In genomic region chr4:129541868-129542591, GRCm38 (mm10) we compare ENCODE assay signal across 10 mouse cellular contexts. TPM values are rescaled to one million over a fixed set of nuclear protein-coding genes. Genes with fewer than 3 reads are reported as not detected.
A peak's percentile ranks its signal among the peaks of the same experiment; 100 is the strongest.
DNase-seq lines count a peak whose midpoint lies in the region; ATAC-seq and TF ChIP-seq lines count a peak whose summit lies in the region.
"Had no signal": no experiment of that assay in that cellular context is flagged by ENCODE, and none has a peak within 500 bp of the region (broad histone marks: within the 10 kb centered on the region; RNA-seq: fewer than 3 reads in every experiment).

No protein-coding gene starts in this region.

- peak overlapping the region; percentile 79 for H3K4me3 ChIP-seq in layer of hippocampus, adult 2 months
- peak overlapping the region; percentile 85 for H3K4me3 ChIP-seq in embryonic facial prominence, embryonic 15.5 days (replicated peaks)
- H3K4me3 ChIP-seq in lung, embryonic 14.5 days (ENCODE audit: low read depth, low read length) = peak overlapping the region; percentile 75
- peak overlapping the region; percentile 89 for H3K4me3 ChIP-seq in spleen, adult 2 months (ENCODE audit: extremely low read depth, insufficient read depth, insufficient read length)

- no peak for ATAC-seq in embryonic facial prominence, embryonic 15.5 days (ENCODE audit: insufficient number of reproducible peaks, low FRiP score, low TSS enrichment, low read depth)
- ATAC-seq in lung, embryonic 14.5 days (ENCODE audit: insufficient read depth) = peak; percentile 7; the same call in 1 of the 2 replicates

- no peaks in the 10 kb centered on the region for H3K27me3 ChIP-seq in embryonic facial prominence, embryonic 15.5 days
- no peaks in the 10 kb centered on the region for H3K27me3 ChIP-seq in lung, embryonic 14.5 days (ENCODE audit: insufficient read depth, low read length)
- no peaks in the 10 kb centered on the region for H3K27me3 ChIP-seq in spleen, adult 2 months (ENCODE audit: control insufficient read depth, insufficient read depth, low read length)

- TF ChIP-seq POLR2A in spleen, adult 2 months (IDR thresholded peaks at IDR 0.05; ENCODE audit: low read depth, low read length) = no peak

- DNase-seq in layer of hippocampus, adult 2 months (ENCODE audit: low spot score in 2 of 2) = no peak
- no peak for DNase-seq in layer of hippocampus, adult 8-10 months (ENCODE audit: low spot score in 2 of 2)
- DNase-seq in adrenal gland, postnatal 14 days = peak; percentile 39
- peak; percentile 74 for DNase-seq in induced T-regulatory cell, adult 2 months (ENCODE audit: low read depth)
- peak; percentile 44 for DNase-seq in lung, embryonic 14.5 days
- peak in 1 of 2 experiments; percentile 30 for DNase-seq in spleen, adult 2 months (ENCODE audit: low read depth in 1 of 2, low spot score in 2 of 2)
- no peak for DNase-seq in frontal cortex, postnatal 10 days (ENCODE audit: low spot score in 2 of 2)

- peak overlapping the region; percentile 67 for H3K4me2 ChIP-seq in embryonic facial prominence, embryonic 15.5 days (replicated peaks)
- peak overlapping the region; percentile 80 for H3K4me2 ChIP-seq in lung, embryonic 14.5 days

- peaks cover 10% of the 10 kb centered on the region for H3K4me1 ChIP-seq in embryonic facial prominence, embryonic 15.5 days
- no peaks in the 10 kb centered on the region for H3K4me1 ChIP-seq in lung, embryonic 14.5 days (ENCODE audit: insufficient read depth)
- H3K4me1 ChIP-seq in spleen, adult 2 months (ENCODE audit: control insufficient read depth, insufficient read depth, insufficient read length) = peaks cover 7% of the 10 kb centered on the region; the same call in 1 of the 2 replicates

- peak overlapping the region; percentile 79 for H3K9ac ChIP-seq in embryonic facial prominence, embryonic 15.5 days
- peak overlapping the region; percentile 75 for H3K9ac ChIP-seq in lung, embryonic 14.5 days

- WGBS in embryonic facial prominence, embryonic 15.5 days = 0% methylated on average over 30 of the region's 30 CpGs
- 2% methylated on average over 30 of the region's 30 CpGs for WGBS in lung, embryonic 14.5 days
- WGBS in spleen, adult 2 months = 2% methylated on average over 30 of the region's 30 CpGs

- H3K27ac ChIP-seq in layer of hippocampus, adult 2 months = peak overlapping the region; percentile 92
- H3K27ac ChIP-seq in embryonic facial prominence, embryonic 15.5 days (replicated peaks) = peak overlapping the region; percentile 90
- peak overlapping the region; percentile 72 for H3K27ac ChIP-seq in lung, embryonic 14.5 days (ENCODE audit: low read depth)
- H3K27ac ChIP-seq in spleen, adult 2 months (ENCODE audit: insufficient read depth, low read length) = peak overlapping the region; percentile 80

- H3K36me3 ChIP-seq in embryonic facial prominence, embryonic 15.5 days = peaks cover 8% of the 10 kb centered on the region
- peaks cover 18% of the 10 kb centered on the region for H3K36me3 ChIP-seq in lung, embryonic 14.5 days (ENCODE audit: insufficient read depth)
- no peaks in the 10 kb centered on the region for H3K36me3 ChIP-seq in spleen, adult 2 months (ENCODE audit: control insufficient read depth, insufficient read depth, low read length)

- peak; percentile 40 for TF ChIP-seq CTCF in layer of hippocampus, adult 2 months (conservative IDR thresholded peaks at IDR 0.05)
- TF ChIP-seq CTCF in lung, embryonic 14.5 days (IDR thresholded peaks at IDR 0.05; ENCODE audit: low read depth) = peak; percentile 34; the same call in 1 of the 2 replicates
- TF ChIP-seq CTCF in spleen, adult 2 months (IDR thresholded peaks at IDR 0.05; ENCODE audit: extremely low read depth, insufficient read depth, insufficient read length, insufficient replicate concordance) = no peak

- H3K9me3 ChIP-seq in embryonic facial prominence, embryonic 15.5 days (replicated peaks) = no peaks in the 10 kb centered on the region
- no peaks in the 10 kb centered on the region for H3K9me3 ChIP-seq in lung, embryonic 14.5 days (ENCODE audit: low read depth, low read length)

RNA-seq across cellular contexts. Expression of gene Hdac1, which starts 0.5 kb away (rescaled TPM):
- 10 to 100 TPM; 48.9 to 49.8 TPM for total RNA-seq in layer of hippocampus, adult 2 months (2021)
- 10 to 100 TPM; 37.7 to 48.1 (median 44.5) TPM for total RNA-seq in layer of hippocampus, adult 8-10 months (2022)
- 55.7 and 59.5 TPM in 2 replicates for total RNA-seq in adrenal gland, postnatal 14 days (2021)
- 200 and 207 TPM in 2 replicates for polyA plus RNA-seq in embryonic facial prominence, embryonic 15.5 days (2015; fragmentation: Nextera tagmentation; extraction: Ambion mirVana)
- 243 and 246 TPM in 2 replicates for polyA plus RNA-seq in lung, embryonic 14.5 days (2014; fragmentation: Nextera tagmentation; extraction: Ambion mirVana)
- 55.1 and 69.0 TPM in 2 replicates for polyA plus RNA-seq in spleen, adult 2 months (2012; rRNA removed)

RNA-seq across cellular contexts. Expression of gene Marcksl1, which starts 28.6 kb away (rescaled TPM):
- 100 to 1,000 TPM in 1 of 2 experiments, 10 to 100 TPM in 1; 94.6 to 103 TPM for total RNA-seq in layer of hippocampus, adult 2 months (2021)
- total RNA-seq in layer of hippocampus, adult 8-10 months (2022) = 10 to 100 TPM; 55.9 to 79.7 (median 68.7) TPM
- total RNA-seq in adrenal gland, postnatal 14 days (2021) = 78.9 and 81.4 TPM in 2 replicates
- polyA plus RNA-seq in embryonic facial prominence, embryonic 15.5 days (2015; fragmentation: Nextera tagmentation; extraction: Ambion mirVana) = 610 and 641 TPM in 2 replicates
- polyA plus RNA-seq in lung, embryonic 14.5 days (2014; fragmentation: Nextera tagmentation; extraction: Ambion mirVana) = 799 and 847 TPM in 2 replicates
- polyA plus RNA-seq in spleen, adult 2 months (2012; rRNA removed) = 44.0 and 55.7 TPM in 2 replicates

RNA-seq across cellular contexts. Expression of gene Lck, which starts 31.4 kb away (rescaled TPM):
- total RNA-seq in layer of hippocampus, adult 2 months (2021) = 1 to 10 TPM; 2.8 to 6.2 TPM
- total RNA-seq in layer of hippocampus, adult 8-10 months (2022) = 1 to 10 TPM; 2.4 to 4.7 (median 3.6) TPM
- 5.0 and 26.2 TPM in 2 replicates for total RNA-seq in adrenal gland, postnatal 14 days (2021)
- polyA plus RNA-seq in embryonic facial prominence, embryonic 15.5 days (2015; fragmentation: Nextera tagmentation; extraction: Ambion mirVana) = 5.5 and 6.8 TPM in 2 replicates
- polyA plus RNA-seq in lung, embryonic 14.5 days (2014; fragmentation: Nextera tagmentation; extraction: Ambion mirVana) = 5.7 and 7.8 TPM in 2 replicates
- polyA plus RNA-seq in spleen, adult 2 months (2012; rRNA removed) = 109 and 117 TPM in 2 replicates

RNA-seq across cellular contexts. Expression of gene Fam167b, which starts 36.3 kb away (rescaled TPM):
- under 1 TPM; 0.41 to 0.83 TPM for total RNA-seq in layer of hippocampus, adult 2 months (2021)
- 1 to 10 TPM in 2 of 4 experiments, under 1 TPM in 1, not detected in 1; 0.70 to 2.4 (median 2.3) TPM for total RNA-seq in layer of hippocampus, adult 8-10 months (2022)
- total RNA-seq in adrenal gland, postnatal 14 days (2021) = 30.6 and 32.3 TPM in 2 replicates
- polyA plus RNA-seq in embryonic facial prominence, embryonic 15.5 days (2015; fragmentation: Nextera tagmentation; extraction: Ambion mirVana) = 6.7 and 7.5 TPM in 2 replicates
- 2.2 and 2.7 TPM in 2 replicates for polyA plus RNA-seq in lung, embryonic 14.5 days (2014; fragmentation: Nextera tagmentation; extraction: Ambion mirVana)
- 10.9 and 17.2 TPM in 2 replicates for polyA plus RNA-seq in spleen, adult 2 months (2012; rRNA removed)
- total RNA-seq: common myeloid progenitor, adult 5-6 weeks; neutrophil, adult 5-6 weeks had no signal

RNA-seq across cellular contexts. Expression of gene Fam229a, which starts 51.0 kb away (rescaled TPM):
- not detected for total RNA-seq in layer of hippocampus, adult 2 months (2021)
- total RNA-seq in layer of hippocampus, adult 8-10 months (2022) = not detected
- not detected in 2 replicates for total RNA-seq in adrenal gland, postnatal 14 days (2021)
- polyA plus RNA-seq in embryonic facial prominence, embryonic 15.5 days (2015; fragmentation: Nextera tagmentation; extraction: Ambion mirVana) = not detected in 2 replicates
- polyA plus RNA-seq in lung, embryonic 14.5 days (2014; fragmentation: Nextera tagmentation; extraction: Ambion mirVana) = not detected in 2 replicates
- polyA plus RNA-seq in spleen, adult 2 months (2012; rRNA removed) = 0.20 and 0.70 TPM in 2 replicates
- total RNA-seq: common myeloid progenitor, adult 5-6 weeks; neutrophil, adult 5-6 weeks had no signal

Comparison
In these comparisons a context has a peak if more than half of its experiments do, and no peak if none do; other contexts are left out.
1. DNase-seq: peak in adrenal gland, postnatal 14 days (single experiment), induced T-regulatory cell, adult 2 months (single experiment) and lung, embryonic 14.5 days (single experiment); none in layer of hippocampus, adult 2 months (0 of 2), layer of hippocampus, adult 8-10 months (0 of 2) and frontal cortex, postnatal 10 days (0 of 2).
2. Peak in every context shown above with its lines, with median percentiles within 50 percentile points of each other: H3K27ac ChIP-seq and H3K4me3 ChIP-seq.